Mouse (Mus musculus) bone marrow macrophage, adult 2 months (primary cell): ENCODE measurements around the gene Wwp2. TPM values are rescaled to one million over a fixed set of nuclear protein-coding genes. Genes with fewer than 3 reads are reported as not detected.

Experiments used
- H3K27ac ChIP-seq: 2 replicates; pipeline ENCODE4 v1.5.1; 2012; ENCODE audit warnings: low read depth, low read length; ENCODE audit not compliant: insufficient read depth
- H3K4me1 ChIP-seq: 2 replicates; pipeline ENCODE4 v1.6.1; 2012; ENCODE audit warnings: low read length; ENCODE audit not compliant: control insufficient read depth, insufficient read depth
- H3K4me3 ChIP-seq: 2 replicates; pipeline ENCODE4 v1.5.1; 2012; ENCODE audit warnings: mild to moderate bottlenecking, low read length, moderate library complexity; ENCODE audit not compliant: insufficient read depth
- CTCF ChIP-seq: IDR thresholded peaks from 2 replicates; pipeline ENCODE4 v1.5.1; 2012; ENCODE audit warnings: low read depth, mild to moderate bottlenecking, low read length, moderate library complexity
- POLR2A ChIP-seq: IDR thresholded peaks from 2 replicates; pipeline ENCODE4 v1.6.1; 2012; ENCODE audit warnings: mild to moderate bottlenecking, low read depth, low read length, borderline replicate concordance
- polyA plus RNA-seq: library from polyadenylated mRNA; stranded (reverse); fragments of >200 nt; gene quantifications from 2 replicates; pipeline ENCODE4 v1.2.4, GENCODE M21; 2012; ENCODE audit not compliant: missing spikeins, insufficient read depth, insufficient read length

The Wwp2 gene
- polyA plus RNA-seq, 1 experiment, result 68.1 TPM

- Histone ChIP-seq H3K4me3 (no peak overlapping the region), H3K27ac (no peak overlapping the region), H3K4me1 (peaks cover 18% of the 10 kb centered on the region)
- TF ChIP-seq CTCF (no peak), POLR2A (no peak)
These were observed 15.4 kb downstream of the Wwp2 start for GRCm38 (mm10) chr8:107451414-107452066.

DNA sequence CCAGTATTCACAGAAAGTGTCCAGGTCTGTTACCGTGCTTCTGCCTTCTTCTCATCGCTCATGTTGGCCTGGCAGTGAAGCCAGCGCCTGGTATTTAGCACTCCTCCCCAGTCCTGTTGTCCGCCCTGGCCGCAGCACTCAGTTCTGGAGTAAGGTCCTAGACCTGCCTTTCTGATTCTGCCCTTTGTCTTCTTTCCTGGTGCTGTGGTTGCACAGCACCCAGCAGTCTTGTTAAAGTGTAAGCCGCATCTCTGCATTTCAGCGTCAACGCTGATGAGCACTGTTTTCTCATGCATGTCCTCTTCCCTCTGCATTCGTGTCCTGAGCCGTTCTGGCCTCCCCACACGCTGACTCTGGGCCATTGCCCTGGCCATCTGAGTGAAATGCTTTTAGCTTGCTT lies 17.2 kb downstream of the Wwp2 start:
- Histone ChIP-seq H3K4me1 (peaks cover 15% of the 10 kb centered on the region), H3K27ac (no peak overlapping the region), H3K4me3 (no peak overlapping the region)
- TF ChIP-seq POLR2A, result no peak
- TF ChIP-seq CTCF, result no peak

- H3K27ac ChIP-seq, result no peak overlapping the region
- no peak overlapping the region for H3K4me3 ChIP-seq
- H3K4me1 ChIP-seq, result no peaks in the 10 kb centered on the region
- no peak for TF ChIP-seq CTCF
- TF ChIP-seq POLR2A, result no peak
These were observed 19.1 kb downstream of the Wwp2 start for GRCm38 (mm10) chr8:107455268-107455667.

- no peaks in the 10 kb centered on the region for H3K4me1 ChIP-seq
- no peak for TF ChIP-seq CTCF
- no peak overlapping the region for H3K4me3 ChIP-seq
- H3K27ac ChIP-seq, result no peak overlapping the region
These were observed 21.6 kb downstream of the Wwp2 start for GRCm38 (mm10) chr8:107457725-107458124.

DNA sequence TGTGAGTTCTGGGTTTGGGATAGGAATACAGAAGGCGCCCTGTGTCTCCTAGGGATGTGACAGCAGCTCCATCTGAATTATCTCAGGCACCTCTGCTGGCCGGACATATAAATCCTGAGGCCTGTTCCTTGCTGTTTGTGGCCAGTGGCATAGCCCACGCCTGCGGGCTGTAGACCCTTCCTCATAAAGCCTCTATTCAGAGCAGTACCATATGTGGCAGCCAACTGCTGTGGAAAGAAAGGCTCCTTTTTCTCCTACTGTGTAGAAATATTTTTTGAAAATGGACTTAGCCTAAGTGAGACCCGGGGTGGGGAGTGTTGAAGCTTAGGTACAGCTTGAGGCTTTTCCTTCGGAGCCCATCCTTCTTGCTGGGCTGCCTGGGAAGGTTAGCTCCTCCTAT lies 22.1 kb downstream of the Wwp2 start:
- no peak for TF ChIP-seq POLR2A
- TF ChIP-seq CTCF, result no peak
- Histone ChIP-seq H3K27ac (no peak overlapping the region), H3K4me3 (no peak overlapping the region), H3K4me1 (no peaks in the 10 kb centered on the region)

DNA sequence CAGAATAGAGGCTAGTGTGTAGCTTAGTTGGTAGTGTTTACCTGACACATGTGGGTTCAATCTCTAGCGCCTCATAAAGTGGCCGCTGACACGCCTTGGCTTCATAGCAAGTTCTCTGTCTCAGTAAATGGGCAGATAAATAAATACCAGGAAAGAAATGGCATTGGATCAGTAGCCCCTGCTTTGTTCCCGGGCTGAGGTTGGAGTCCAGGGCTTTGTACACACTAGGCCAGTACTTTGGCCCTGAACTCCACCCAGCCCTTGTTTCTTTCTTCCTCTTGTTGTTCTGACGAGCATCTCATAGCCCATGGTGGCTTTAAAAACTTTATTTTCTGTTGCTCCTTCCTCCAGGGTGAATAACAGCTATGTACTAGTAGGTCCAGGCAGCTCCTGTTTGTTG lies 26.3 kb downstream of the Wwp2 start:
- Histone ChIP-seq H3K27ac (no peak overlapping the region), H3K4me3 (no peak overlapping the region), H3K4me1 (peaks cover 4% of the 10 kb centered on the region)
- TF ChIP-seq CTCF, result no peak
- no peak for TF ChIP-seq POLR2A

DNA sequence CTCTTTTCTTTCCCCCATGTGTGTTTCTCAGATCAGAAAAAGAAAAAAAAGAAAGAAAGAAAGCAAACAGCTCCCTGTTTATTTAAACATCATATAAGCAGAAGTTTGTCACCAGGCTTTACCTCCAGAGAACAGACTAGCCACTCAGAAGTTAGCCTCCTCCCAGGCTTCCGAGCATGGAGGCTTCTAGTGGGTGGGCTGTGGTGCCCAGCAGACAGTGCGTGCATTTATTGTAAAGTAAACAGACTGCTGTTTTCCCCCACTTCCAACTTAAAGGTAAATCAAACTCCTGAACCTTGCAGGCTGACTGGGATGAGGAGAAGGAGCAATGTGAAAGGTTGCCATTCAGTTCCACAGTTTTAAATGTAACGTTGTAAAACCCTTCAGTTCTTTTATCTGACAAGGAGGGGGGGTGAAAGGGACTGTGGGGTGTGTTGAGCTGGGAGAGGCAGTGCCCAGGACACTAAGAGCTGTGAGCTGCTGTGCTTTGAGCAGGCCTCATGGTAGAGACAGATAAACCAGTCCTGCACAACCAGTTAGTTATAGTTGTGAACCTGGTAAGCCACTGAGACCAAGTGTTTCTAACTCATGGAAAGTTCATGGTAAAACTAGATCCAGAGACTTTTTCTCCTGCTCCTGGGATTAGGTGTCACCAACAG lies 29.3 kb downstream of the Wwp2 start:
- TF ChIP-seq CTCF (no peak), POLR2A (no peak)
- Histone ChIP-seq H3K4me1 (peaks cover 6% of the 10 kb centered on the region), H3K27ac (no peak overlapping the region), H3K4me3 (no peak overlapping the region)

DNA sequence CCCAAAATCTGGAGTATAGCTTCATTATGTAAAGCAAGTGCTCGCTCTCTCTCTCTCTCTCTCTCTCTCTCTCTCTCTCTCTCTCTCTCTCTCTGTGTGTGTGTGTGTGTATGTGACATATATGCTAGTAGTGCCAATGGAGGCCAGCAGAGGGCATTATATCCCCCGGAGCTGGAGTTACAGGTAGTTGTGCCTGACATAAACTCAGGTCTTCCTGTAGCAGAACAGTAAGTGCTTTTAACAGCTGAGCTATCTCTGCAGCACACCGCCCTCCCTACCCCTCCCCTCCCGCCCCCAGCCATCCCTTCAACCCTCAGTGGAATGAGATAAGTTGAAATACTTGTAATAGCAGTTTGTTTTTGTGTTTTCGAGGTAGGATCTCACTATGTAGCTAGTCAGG lies 30.5 kb downstream of the Wwp2 start:
- TF ChIP-seq CTCF (no peak), POLR2A (no peak)
- no peak overlapping the region for H3K27ac ChIP-seq
- H3K4me3 ChIP-seq, result no peak overlapping the region
- peaks cover 6% of the 10 kb centered on the region for H3K4me1 ChIP-seq

- Histone ChIP-seq H3K4me1 (peaks cover 6% of the 10 kb centered on the region), H3K4me3 (no peak overlapping the region), H3K27ac (no peak overlapping the region)
- TF ChIP-seq CTCF, result no peak
- TF ChIP-seq POLR2A, result no peak
These were observed 32.7 kb downstream of the Wwp2 start for GRCm38 (mm10) chr8:107468811-107469302.

DNA sequence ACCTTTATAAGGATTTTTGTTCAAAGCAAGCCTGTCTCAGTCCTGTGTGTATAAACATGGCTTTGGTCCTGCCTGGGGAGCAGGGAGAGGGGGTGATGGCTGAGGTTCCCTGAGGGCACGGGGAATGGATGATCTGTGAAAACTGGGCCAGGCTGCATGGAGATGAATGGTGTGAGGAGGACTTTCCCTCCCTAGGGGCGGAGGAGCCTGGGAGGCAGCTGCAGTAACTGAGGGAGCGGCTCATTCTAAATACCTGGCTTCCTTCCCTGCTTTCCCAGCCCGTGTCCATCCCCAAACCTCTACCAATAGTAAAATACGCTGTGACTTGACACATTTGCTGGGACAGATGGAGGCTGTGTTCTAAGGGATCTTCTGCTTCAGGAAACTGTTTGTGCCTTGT lies 34.1 kb downstream of the Wwp2 start:
- Histone ChIP-seq H3K4me1 (peaks cover 6% of the 10 kb centered on the region), H3K27ac (no peak overlapping the region), H3K4me3 (no peak overlapping the region)
- no peak for TF ChIP-seq CTCF
